Mouse (Mus musculus): Measurements from ENCODE around the gene Il15ra. TPM values are rescaled to one million over a fixed set of nuclear protein-coding genes. Genes with fewer than 3 reads are reported as not detected.
A peak's percentile ranks its signal among the peaks of the same experiment; 100 is the strongest.
"Not testable (repeated sequence)": the region's sequence is repeated elsewhere in the genome, so short reads cannot be mapped to it uniquely, and the experiment has no call there.

The Il15ra gene
- polyA plus RNA-seq, 1 experiment from 2014 or later, result 0.58 TPM

GRCm38 (mm10) chr2:11687436-11687835 lies 17.7 kb upstream of the Il15ra start:
- no peak overlapping the region for H3K4me3 ChIP-seq
- no peak overlapping the region for H3K27ac ChIP-seq (replicated peaks)
- no peaks in the 10 kb centered on the region for H3K27me3 ChIP-seq (ENCODE audit: low read depth, poor library complexity, severe bottlenecking)
- no peaks in the 10 kb centered on the region for H3K9me3 ChIP-seq (replicated peaks)
- no peaks in the 10 kb centered on the region for H3K36me3 ChIP-seq
- H3K4me1 ChIP-seq, result no peaks in the 10 kb centered on the region
- no peak for DNase-seq (ENCODE audit: low spot score)
- WGBS, result 29% methylated on average over 3 of the region's 3 CpGs

GRCm38 (mm10) chr2:11690201-11690890 lies 14.7 kb upstream of the Il15ra start:
- WGBS, result 78% methylated on average over 8 of the region's 8 CpGs
- Histone ChIP-seq H3K36me3 (no peaks in the 10 kb centered on the region), H3K27me3 (ENCODE audit: low read depth, poor library complexity, severe bottlenecking) (no peaks in the 10 kb centered on the region), H3K4me1 (no peaks in the 10 kb centered on the region), H3K27ac (replicated peaks) (no peak overlapping the region), H3K9me3 (replicated peaks) (no peaks in the 10 kb centered on the region), H3K4me3 (no peak overlapping the region)
- no peak for DNase-seq (ENCODE audit: low spot score)

GRCm38 (mm10) chr2:11693352-11693751 lies 11.7 kb upstream of the Il15ra start:
- Histone ChIP-seq H3K36me3 (no peaks in the 10 kb centered on the region), H3K9me3 (replicated peaks) (no peaks in the 10 kb centered on the region), H3K27ac (replicated peaks) (no peak overlapping the region), H3K27me3 (ENCODE audit: low read depth, poor library complexity, severe bottlenecking) (no peaks in the 10 kb centered on the region), H3K4me3 (no peak overlapping the region), H3K4me1 (no peaks in the 10 kb centered on the region)
- 92% methylated on average over 4 of the region's 4 CpGs for WGBS
- DNase-seq (ENCODE audit: low spot score), result no peak

DNA sequence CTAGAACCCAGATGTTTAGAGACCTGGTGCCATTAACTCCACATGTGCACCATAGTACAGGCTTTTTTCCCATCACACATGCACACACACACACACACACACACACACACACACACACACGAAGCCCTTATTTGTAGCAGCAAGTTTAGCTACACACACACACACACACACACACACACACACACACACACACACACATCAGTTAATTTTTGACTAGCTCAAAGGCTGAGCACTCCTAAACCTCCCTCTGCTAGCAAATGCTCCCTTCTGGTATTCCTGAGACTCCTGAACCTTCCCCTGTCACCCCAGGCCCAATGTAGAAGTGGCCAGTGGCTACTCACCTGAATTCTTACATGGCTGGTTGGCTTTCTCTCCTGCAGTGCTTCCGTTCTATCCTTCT lies 11.0 kb upstream of the Il15ra start:
- H3K27ac ChIP-seq (replicated peaks), result no peak overlapping the region
- H3K4me1 ChIP-seq, result no peaks in the 10 kb centered on the region
- H3K4me3 ChIP-seq, result no peak overlapping the region
- no peak for DNase-seq (ENCODE audit: low spot score)
- WGBS, result 83% methylated on average over 2 of the region's 2 CpGs
- H3K27me3 ChIP-seq (ENCODE audit: low read depth, poor library complexity, severe bottlenecking), result no peaks in the 10 kb centered on the region
- no peaks in the 10 kb centered on the region for H3K36me3 ChIP-seq
- no peaks in the 10 kb centered on the region for H3K9me3 ChIP-seq (replicated peaks)

DNA sequence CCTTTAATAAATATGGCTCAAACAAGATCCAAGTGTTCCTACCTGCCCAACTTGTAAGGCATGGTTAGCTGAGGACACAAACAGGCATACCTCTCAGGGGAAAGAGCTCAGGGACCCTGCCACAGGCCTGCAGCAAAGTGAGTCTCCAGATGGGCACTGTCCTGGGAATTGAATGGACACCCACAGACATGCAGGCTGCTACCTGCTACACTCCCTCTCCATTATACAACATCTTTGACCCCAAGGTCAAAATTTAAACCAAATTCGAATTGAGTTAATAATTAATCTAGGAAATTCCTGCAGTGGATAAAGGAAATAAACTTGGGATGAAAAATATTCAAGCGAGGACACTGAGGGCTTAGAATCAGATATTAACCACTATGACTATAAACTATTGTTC lies 9.2 kb upstream of the Il15ra start:
- 73% methylated on average over 2 of the region's 2 CpGs for WGBS
- no peak for DNase-seq (ENCODE audit: low spot score)
- no peaks in the 10 kb centered on the region for H3K36me3 ChIP-seq
- H3K4me1 ChIP-seq, result no peaks in the 10 kb centered on the region
- H3K27me3 ChIP-seq (ENCODE audit: low read depth, poor library complexity, severe bottlenecking), result no peaks in the 10 kb centered on the region
- H3K4me3 ChIP-seq, result no peak overlapping the region
- no peaks in the 10 kb centered on the region for H3K9me3 ChIP-seq (replicated peaks)
- H3K27ac ChIP-seq (replicated peaks), result no peak overlapping the region

DNA sequence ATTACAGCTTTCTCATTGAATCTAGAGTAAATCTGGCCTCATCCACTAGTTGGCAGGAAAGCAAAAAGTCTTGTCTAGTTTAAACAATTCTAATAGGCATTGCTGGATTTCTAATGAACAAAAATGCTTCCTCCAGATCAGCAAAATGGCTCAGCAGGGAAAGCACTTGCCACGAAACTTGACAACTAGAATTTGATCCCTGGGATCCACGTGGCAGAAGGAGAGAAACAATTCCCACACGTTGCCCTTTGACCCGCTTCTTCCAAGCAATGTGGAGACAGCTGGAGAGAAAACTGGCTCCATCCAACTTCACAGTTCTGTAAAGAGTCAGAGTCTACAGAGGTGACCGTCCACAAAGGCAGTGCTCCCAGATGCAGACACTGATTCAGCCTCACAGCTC lies 6.1 kb upstream of the Il15ra start:
- Histone ChIP-seq H3K36me3 (no peaks in the 10 kb centered on the region), H3K27ac (replicated peaks) (no peak overlapping the region)

DNA sequence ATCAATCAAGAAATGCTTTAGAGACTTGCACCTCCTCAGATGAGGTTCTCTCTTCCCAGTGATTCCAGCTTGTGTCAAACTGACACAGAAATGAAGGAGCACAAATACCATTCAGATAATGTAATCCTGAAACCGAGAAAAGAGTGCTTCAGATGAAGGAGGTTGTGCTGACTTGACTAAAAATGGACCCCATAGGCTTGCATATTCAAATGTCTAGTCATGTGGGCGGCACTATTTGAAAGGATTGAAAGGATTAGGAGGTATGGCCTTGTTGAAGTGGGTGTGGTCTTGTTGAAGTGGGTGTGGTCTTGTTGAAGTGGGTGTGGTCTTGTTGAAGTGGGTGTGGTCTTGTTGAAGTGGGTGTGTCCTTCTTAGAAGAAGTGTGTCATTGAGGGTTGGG lies 5.2 kb upstream of the Il15ra start:
- Histone ChIP-seq H3K27ac (replicated peaks) (no peak overlapping the region), H3K9me3 (replicated peaks) (no peaks in the 10 kb centered on the region), H3K27me3 (ENCODE audit: low read depth, poor library complexity, severe bottlenecking) (peaks cover 16% of the 10 kb centered on the region), H3K4me3 (no peak overlapping the region), H3K36me3 (no peaks in the 10 kb centered on the region), H3K4me1 (peaks cover under 1% of the 10 kb centered on the region; the same call in 1 of the 2 replicates)
- WGBS, result 92% methylated on average over 2 of the region's 2 CpGs
- no peak for DNase-seq (ENCODE audit: low spot score)

More for the DNA sequence above, 6.1 kb upstream of the Il15ra start:
- no peak overlapping the region for H3K4me3 ChIP-seq
- no peaks in the 10 kb centered on the region for H3K4me1 ChIP-seq
- H3K9me3 ChIP-seq (replicated peaks), result no peaks in the 10 kb centered on the region
- H3K27me3 ChIP-seq (ENCODE audit: low read depth, poor library complexity, severe bottlenecking), result 0 out of 2 replicates have a peak, but pooled peaks cover 7% of the 10 kb centered on the region
- 64% methylated on average over 5 of the region's 5 CpGs for WGBS
- DNase-seq (ENCODE audit: low spot score), result no peak

GRCm38 (mm10) chr2:11706030-11706745 lies 1.1 kb downstream of the Il15ra start:
- Histone ChIP-seq H3K27ac (replicated peaks) (peak overlapping the region; percentile 74), H3K27me3 (ENCODE audit: low read depth, poor library complexity, severe bottlenecking) (peaks cover 56% of the 10 kb centered on the region), H3K4me3 (peak overlapping the region; percentile 73), H3K4me1 (peaks cover 19% of the 10 kb centered on the region), H3K9me3 (replicated peaks) (no peaks in the 10 kb centered on the region), H3K36me3 (no peaks in the 10 kb centered on the region)
- no peak for DNase-seq (ENCODE audit: low spot score)
- WGBS, result 4% methylated on average over 28 of the region's 28 CpGs

GRCm38 (mm10) chr2:11706746-11707065 lies 1.6 kb downstream of the Il15ra start:
- H3K36me3 ChIP-seq, result no peaks in the 10 kb centered on the region
- WGBS, result 42% methylated on average over 6 of the region's 6 CpGs
- no peaks in the 10 kb centered on the region for H3K9me3 ChIP-seq (replicated peaks)
- peak overlapping the region; percentile 73 for H3K4me3 ChIP-seq
- H3K4me1 ChIP-seq, result peaks cover 19% of the 10 kb centered on the region
- peak; percentile 13 for DNase-seq (ENCODE audit: low spot score)
- H3K27ac ChIP-seq (replicated peaks), result no peak overlapping the region
- H3K27me3 ChIP-seq (ENCODE audit: low read depth, poor library complexity, severe bottlenecking), result peaks cover 56% of the 10 kb centered on the region

DNA sequence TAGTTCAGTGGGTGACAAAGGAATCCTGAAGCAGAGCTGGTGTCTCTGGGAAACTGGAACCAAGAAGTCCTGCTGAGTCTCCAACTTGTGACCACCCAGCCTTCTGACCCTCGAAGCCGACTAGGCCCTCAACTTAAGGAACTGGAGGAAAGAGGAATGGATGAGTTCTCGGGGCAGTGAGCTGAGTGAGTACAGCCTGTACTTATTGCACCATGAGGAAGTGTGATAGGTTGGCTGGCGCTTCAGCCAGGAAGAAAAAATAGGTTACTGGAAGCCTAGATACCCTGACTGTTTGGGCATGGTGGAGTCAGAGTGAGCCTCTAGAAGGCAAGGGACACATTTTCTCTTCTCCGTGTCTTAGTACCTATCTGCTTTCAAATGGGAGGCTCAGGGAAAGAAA lies 3.4 kb downstream of the Il15ra start:
- peaks cover 54% of the 10 kb centered on the region for H3K27me3 ChIP-seq (ENCODE audit: low read depth, poor library complexity, severe bottlenecking)
- DNase-seq (ENCODE audit: low spot score), result no peak
- H3K4me3 ChIP-seq, result no peak overlapping the region
- no peak overlapping the region for H3K27ac ChIP-seq (replicated peaks)
- H3K9me3 ChIP-seq (replicated peaks), result no peaks in the 10 kb centered on the region
- no peaks in the 10 kb centered on the region for H3K36me3 ChIP-seq
- H3K4me1 ChIP-seq, result peaks cover 19% of the 10 kb centered on the region
- 80% methylated on average over 5 of the region's 5 CpGs for WGBS

- not testable (repeated sequence) for H3K9me3 ChIP-seq (replicated peaks); H3K27ac ChIP-seq (replicated peaks); H3K36me3 ChIP-seq; H3K4me3 ChIP-seq
- WGBS, result 64% methylated on average over 4 of the region's 4 CpGs
- Histone ChIP-seq H3K4me1 (peaks cover 17% of the 10 kb centered on the region), H3K27me3 (ENCODE audit: low read depth, poor library complexity, severe bottlenecking) (peaks cover 38% of the 10 kb centered on the region)
- peak; percentile 17 for DNase-seq (ENCODE audit: low spot score)
Measured at GRCm38 (mm10) chr2:11710101-11710500, 5.0 kb downstream of the Il15ra start.

DNA sequence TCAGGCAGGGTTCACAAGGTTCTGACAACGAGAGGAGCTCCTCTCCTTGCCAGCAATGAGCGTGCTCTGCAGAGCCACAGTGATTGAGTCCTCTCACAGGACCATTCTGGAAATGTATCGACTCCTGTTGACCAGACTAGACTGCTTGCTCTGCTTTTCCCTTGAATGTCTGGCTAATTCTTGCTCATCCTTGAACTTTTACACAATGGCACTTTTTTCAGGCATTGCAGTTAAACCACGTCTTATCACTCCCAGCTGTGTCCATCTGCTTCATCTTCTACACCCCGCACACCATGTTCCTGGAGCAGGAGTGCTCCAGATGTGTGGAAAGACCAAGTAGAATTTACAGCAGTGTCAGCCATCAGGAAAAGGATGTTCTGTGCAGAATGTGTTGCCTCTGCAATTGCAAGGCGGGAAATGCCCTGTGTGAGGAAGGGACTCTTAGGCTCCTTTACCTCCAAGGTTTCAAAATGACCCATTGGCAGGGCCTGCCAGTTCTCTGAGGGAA lies 7.4 kb downstream of the Il15ra start:
- 84% methylated on average over 6 of the region's 6 CpGs for WGBS
- peaks cover 14% of the 10 kb centered on the region for H3K27me3 ChIP-seq (ENCODE audit: low read depth, poor library complexity, severe bottlenecking)

GRCm38 (mm10) chr2:11713021-11713420 lies 7.9 kb downstream of the Il15ra start:
- peaks cover 9% of the 10 kb centered on the region for H3K27me3 ChIP-seq (ENCODE audit: low read depth, poor library complexity, severe bottlenecking)
- H3K9me3 ChIP-seq (replicated peaks), result no peaks in the 10 kb centered on the region
- no peaks in the 10 kb centered on the region for H3K36me3 ChIP-seq
- no peak overlapping the region for H3K27ac ChIP-seq (replicated peaks)
- no peak for DNase-seq (ENCODE audit: low spot score)
- H3K4me3 ChIP-seq, result no peak overlapping the region
- 78% methylated on average over 3 of the region's 3 CpGs for WGBS
- H3K4me1 ChIP-seq, result no peaks in the 10 kb centered on the region

More for the DNA sequence above, 7.4 kb downstream of the Il15ra start:
- DNase-seq (ENCODE audit: low spot score), result no peak
- Histone ChIP-seq H3K27ac (replicated peaks) (no peak overlapping the region), H3K36me3 (no peaks in the 10 kb centered on the region), H3K9me3 (replicated peaks) (no peaks in the 10 kb centered on the region), H3K4me1 (no peaks in the 10 kb centered on the region), H3K4me3 (no peak overlapping the region)

Data from midbrain, embryonic 10.5 days (tissue).